Mouse (Mus musculus) retina, adult 2 months (tissue): ENCODE measurements at regions not wholly inside any gene's neighbourhood (a gene's known extent, or its start where the extent isn't known, plus 50 kb on each side); places are given as distances from the start of the nearest gene placed in this dataset.

Experiments used
- DNase-seq: peaks from one replicate; pipeline ENCODE4 v3.0.0-alpha.2; 2012; ENCODE audit warnings: low read depth, low spot score

- no peak for DNase-seq
These were observed 88.5 kb downstream of the Irx1 start for GRCm38 (mm10) chr13:71874986-71875385.

GRCm38 (mm10) chr13:71868763-71869162 is 94.8 kb downstream of the Irx1 start:
- DNase-seq: no peak

- no peak for DNase-seq
These were observed 110.0 kb downstream of the Irx1 start for GRCm38 (mm10) chr13:71853426-71854025.

- DNase-seq: no peak
These were observed 159.2 kb downstream of the Irx1 start for GRCm38 (mm10) chr13:71804032-71804958.

GRCm38 (mm10) chr13:71798288-71798687 is 165.2 kb downstream of the Irx1 start:
- no peak for DNase-seq

- DNase-seq: no peak
These were observed 178.8 kb downstream of the Irx1 start for GRCm38 (mm10) chr13:71784740-71785139.

GRCm38 (mm10) chr13:71747003-71747965 is 216.2 kb downstream of the Irx1 start:
- DNase-seq: no peak

- DNase-seq: no peak
These were observed 217.0 kb downstream of the Irx1 start for GRCm38 (mm10) chr13:71746534-71746933.

- DNase-seq: no peak
These were observed 226.6 kb downstream of the Irx1 start for GRCm38 (mm10) chr13:71736821-71737345.

- DNase-seq: no peak
These were observed 229.3 kb downstream of the Irx1 start for GRCm38 (mm10) chr13:71734261-71734660.

GRCm38 (mm10) chr13:71733360-71733759 is 230.2 kb downstream of the Irx1 start:
- DNase-seq: no peak

GRCm38 (mm10) chr13:71732903-71733302 is 230.6 kb downstream of the Irx1 start:
- DNase-seq: no peak

GRCm38 (mm10) chr13:71690069-71690817 is 273.3 kb downstream of the Irx1 start:
- no peak for DNase-seq

- no peak for DNase-seq
These were observed 274.3 kb downstream of the Irx1 start for GRCm38 (mm10) chr13:71689187-71689586.

- DNase-seq: no peak
These were observed 287.4 kb downstream of the Irx1 start for GRCm38 (mm10) chr13:71676081-71676624.

GRCm38 (mm10) chr13:71669956-71670739 is 293.4 kb downstream of the Irx1 start:
- DNase-seq: no peak

GRCm38 (mm10) chr13:71668256-71668655 is 295.3 kb downstream of the Irx1 start:
- DNase-seq: no peak

GRCm38 (mm10) chr13:71665221-71665916 is 298.2 kb downstream of the Irx1 start:
- DNase-seq: no peak

GRCm38 (mm10) chr13:71657898-71658297 is 305.6 kb downstream of the Irx1 start:
- no peak for DNase-seq
